Mouse (Mus musculus): ENCODE measurements around the gene Rbm47. TPM values are rescaled to one million over a fixed set of nuclear protein-coding genes. Genes with fewer than 3 reads are reported as not detected.

Rbm47 gene
- polyA plus RNA-seq, 1 experiment, result 12.7 TPM

DNA sequence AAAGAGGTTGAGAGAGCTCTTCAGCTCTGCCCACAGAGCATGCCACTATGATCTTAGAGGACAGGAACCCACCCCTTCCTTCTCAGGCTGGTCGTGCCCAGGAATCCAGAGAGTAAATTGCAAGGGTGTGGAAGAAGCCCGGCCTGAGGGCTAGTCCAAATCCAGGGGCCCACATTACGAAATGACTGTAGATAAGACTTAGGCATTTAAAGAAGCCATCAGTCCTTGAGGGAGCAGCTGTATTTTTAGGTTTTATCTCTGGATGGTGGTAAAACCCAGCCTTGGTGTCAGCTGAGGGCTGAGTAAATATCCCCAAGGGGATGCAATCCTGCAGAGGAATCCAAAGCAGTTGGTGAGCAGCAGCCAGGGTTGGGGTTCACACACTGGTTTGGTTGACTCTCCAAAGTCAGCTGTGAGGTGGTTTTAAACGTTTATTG, 6.7 kb downstream of the Rbm47 start:
- H3K27me3 ChIP-seq (ENCODE audit: control insufficient read depth, insufficient read depth, low read length), result no peaks in the 10 kb centered on the region
- no peaks in the 10 kb centered on the region for H3K4me1 ChIP-seq (replicated peaks; ENCODE audit: control insufficient read depth, insufficient read depth, low read length)
- no peak overlapping the region for H3K4me3 ChIP-seq (ENCODE audit: control insufficient read depth, insufficient read depth, low read length)
- no peak for DNase-seq
- 80% methylated on average over 4 of the region's 4 CpGs for WGBS
- H3K36me3 ChIP-seq (ENCODE audit: control insufficient read depth, insufficient read depth, low read length), result no peaks in the 10 kb centered on the region
- H3K27ac ChIP-seq (ENCODE audit: control insufficient read depth, insufficient read depth, low read length), result no peak overlapping the region
- TF ChIP-seq POLR2A (IDR thresholded peaks at IDR 0.05; ENCODE audit: control insufficient read depth, extremely low read depth, insufficient read depth, low read length, poor library complexity), result no peak
- no peak for TF ChIP-seq CTCF (IDR thresholded peaks at IDR 0.05; ENCODE audit: borderline replicate concordance, control insufficient read depth, extremely low read depth, insufficient read depth, low read length, poor library complexity)

DNA sequence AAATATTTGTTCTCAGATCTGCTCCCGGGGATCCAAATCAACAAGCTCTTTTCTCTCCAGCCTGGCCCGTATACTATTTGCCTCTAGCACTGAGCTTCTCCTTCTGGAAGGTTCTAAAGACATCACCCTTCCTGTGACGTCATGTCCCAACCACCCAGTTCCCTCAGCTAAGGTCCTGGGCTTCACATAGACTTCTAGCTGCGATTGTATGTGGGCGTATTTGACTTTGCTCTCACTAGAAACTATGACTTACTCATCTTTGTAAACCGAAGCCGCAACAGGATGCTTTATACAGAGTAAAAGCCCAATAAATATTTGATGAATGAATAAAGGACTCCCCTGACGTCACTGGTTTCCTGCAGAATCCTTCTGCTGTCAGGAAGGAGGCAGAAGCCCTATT, 7.2 kb downstream of the Rbm47 start:
- Histone ChIP-seq H3K27ac (ENCODE audit: control insufficient read depth, insufficient read depth, low read length) (no peak overlapping the region), H3K27me3 (ENCODE audit: control insufficient read depth, insufficient read depth, low read length) (no peaks in the 10 kb centered on the region), H3K36me3 (ENCODE audit: control insufficient read depth, insufficient read depth, low read length) (no peaks in the 10 kb centered on the region), H3K4me3 (ENCODE audit: control insufficient read depth, insufficient read depth, low read length) (no peak overlapping the region), H3K4me1 (replicated peaks; ENCODE audit: control insufficient read depth, insufficient read depth, low read length) (no peaks in the 10 kb centered on the region)
- TF ChIP-seq CTCF (IDR thresholded peaks at IDR 0.05; ENCODE audit: borderline replicate concordance, control insufficient read depth, extremely low read depth, insufficient read depth, low read length, poor library complexity), result no peak
- TF ChIP-seq POLR2A (IDR thresholded peaks at IDR 0.05; ENCODE audit: control insufficient read depth, extremely low read depth, insufficient read depth, low read length, poor library complexity), result no peak
- no peak for DNase-seq
- 91% methylated on average over 8 of the region's 8 CpGs for WGBS

DNA sequence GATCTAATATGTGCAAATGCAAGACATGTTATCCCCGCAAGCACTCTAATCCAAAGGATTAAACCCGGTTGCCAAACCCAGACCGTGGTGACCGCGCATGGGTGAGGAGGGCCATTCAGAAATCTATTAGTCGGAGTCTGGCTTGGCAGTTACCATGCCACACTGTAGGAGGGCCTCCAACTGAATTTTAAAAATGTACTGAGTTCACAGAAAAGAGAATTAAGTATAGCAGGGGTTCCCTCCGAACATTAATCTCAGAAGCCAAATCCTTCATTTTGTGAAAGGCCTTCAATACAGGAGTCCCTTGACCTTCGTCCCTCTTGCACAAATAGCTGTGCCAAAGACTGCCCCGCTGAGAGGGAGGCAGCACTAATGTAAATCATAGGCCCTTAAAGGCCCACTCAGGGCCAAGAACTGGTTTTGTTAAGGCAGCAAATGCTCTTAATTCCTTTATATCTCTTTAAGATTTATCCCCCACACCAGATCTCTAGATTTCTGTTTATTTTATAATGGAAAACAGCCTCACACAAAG, 16.4 kb downstream of the Rbm47 start:
- Histone ChIP-seq H3K36me3 (ENCODE audit: control insufficient read depth, insufficient read depth, low read length) (no peaks in the 10 kb centered on the region), H3K4me3 (ENCODE audit: control insufficient read depth, insufficient read depth, low read length) (no peak overlapping the region), H3K27ac (ENCODE audit: control insufficient read depth, insufficient read depth, low read length) (no peak overlapping the region), H3K27me3 (ENCODE audit: control insufficient read depth, insufficient read depth, low read length) (peaks cover 2% of the 10 kb centered on the region), H3K4me1 (replicated peaks; ENCODE audit: control insufficient read depth, insufficient read depth, low read length) (peaks cover 15% of the 10 kb centered on the region)
- no peak for DNase-seq
- 95% methylated on average over 9 of the region's 9 CpGs for WGBS
- no peak for TF ChIP-seq CTCF (IDR thresholded peaks at IDR 0.05; ENCODE audit: borderline replicate concordance, control insufficient read depth, extremely low read depth, insufficient read depth, low read length, poor library complexity)
- TF ChIP-seq POLR2A (IDR thresholded peaks at IDR 0.05; ENCODE audit: control insufficient read depth, extremely low read depth, insufficient read depth, low read length, poor library complexity), result no peak

DNA sequence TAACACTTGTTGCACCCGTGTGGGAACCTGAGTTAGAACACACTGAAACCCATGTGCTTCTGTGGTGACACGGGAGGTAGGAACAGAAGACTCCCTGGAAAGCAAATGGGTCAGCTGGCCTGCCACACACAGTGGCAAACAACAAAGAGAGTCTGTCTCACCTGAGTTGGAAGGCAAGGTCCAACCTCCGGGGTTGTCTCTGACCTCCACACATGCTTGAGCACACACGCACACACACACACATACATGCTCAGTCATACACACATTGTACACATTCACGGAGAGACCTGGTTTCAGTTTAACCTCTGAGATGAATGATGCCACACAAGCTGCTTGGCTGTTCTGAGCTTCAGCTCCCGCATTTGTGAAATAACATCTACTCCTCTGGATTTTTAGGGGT, 18.3 kb downstream of the Rbm47 start:
- no peak overlapping the region for H3K27ac ChIP-seq (ENCODE audit: control insufficient read depth, insufficient read depth, low read length)
- peaks cover 12% of the 10 kb centered on the region for H3K27me3 ChIP-seq (ENCODE audit: control insufficient read depth, insufficient read depth, low read length)
- TF ChIP-seq CTCF (IDR thresholded peaks at IDR 0.05; ENCODE audit: borderline replicate concordance, control insufficient read depth, extremely low read depth, insufficient read depth, low read length, poor library complexity) (no peak), POLR2A (IDR thresholded peaks at IDR 0.05; ENCODE audit: control insufficient read depth, extremely low read depth, insufficient read depth, low read length, poor library complexity) (no peak)
- 72% methylated on average over 6 of the region's 6 CpGs for WGBS
- peaks cover 25% of the 10 kb centered on the region for H3K4me1 ChIP-seq (replicated peaks; ENCODE audit: control insufficient read depth, insufficient read depth, low read length)
- DNase-seq, result no peak
- no peak overlapping the region for H3K4me3 ChIP-seq (ENCODE audit: control insufficient read depth, insufficient read depth, low read length)
- no peaks in the 10 kb centered on the region for H3K36me3 ChIP-seq (ENCODE audit: control insufficient read depth, insufficient read depth, low read length)

DNA sequence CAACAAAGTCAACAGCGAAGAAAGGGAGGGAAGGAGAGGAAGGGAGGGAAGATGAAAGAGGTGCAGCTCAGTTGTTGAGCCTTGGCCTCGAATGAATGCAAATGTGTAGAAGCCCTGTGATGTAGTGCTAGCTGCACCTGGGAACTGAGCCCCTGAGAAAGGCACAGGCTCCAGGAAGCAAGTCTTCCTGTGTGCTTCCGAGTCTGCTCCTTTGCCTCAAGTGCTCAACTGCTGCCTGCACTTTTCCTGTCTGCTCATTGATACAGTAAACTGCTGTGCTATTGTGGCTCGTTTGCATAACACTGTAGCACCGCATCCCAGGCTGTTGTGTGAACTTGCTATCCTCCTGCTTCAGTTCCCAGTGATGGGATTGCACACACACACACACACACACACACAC, 19.4 kb downstream of the Rbm47 start:
- 0% methylated on average over 5 of the region's 5 CpGs for WGBS

DNA sequence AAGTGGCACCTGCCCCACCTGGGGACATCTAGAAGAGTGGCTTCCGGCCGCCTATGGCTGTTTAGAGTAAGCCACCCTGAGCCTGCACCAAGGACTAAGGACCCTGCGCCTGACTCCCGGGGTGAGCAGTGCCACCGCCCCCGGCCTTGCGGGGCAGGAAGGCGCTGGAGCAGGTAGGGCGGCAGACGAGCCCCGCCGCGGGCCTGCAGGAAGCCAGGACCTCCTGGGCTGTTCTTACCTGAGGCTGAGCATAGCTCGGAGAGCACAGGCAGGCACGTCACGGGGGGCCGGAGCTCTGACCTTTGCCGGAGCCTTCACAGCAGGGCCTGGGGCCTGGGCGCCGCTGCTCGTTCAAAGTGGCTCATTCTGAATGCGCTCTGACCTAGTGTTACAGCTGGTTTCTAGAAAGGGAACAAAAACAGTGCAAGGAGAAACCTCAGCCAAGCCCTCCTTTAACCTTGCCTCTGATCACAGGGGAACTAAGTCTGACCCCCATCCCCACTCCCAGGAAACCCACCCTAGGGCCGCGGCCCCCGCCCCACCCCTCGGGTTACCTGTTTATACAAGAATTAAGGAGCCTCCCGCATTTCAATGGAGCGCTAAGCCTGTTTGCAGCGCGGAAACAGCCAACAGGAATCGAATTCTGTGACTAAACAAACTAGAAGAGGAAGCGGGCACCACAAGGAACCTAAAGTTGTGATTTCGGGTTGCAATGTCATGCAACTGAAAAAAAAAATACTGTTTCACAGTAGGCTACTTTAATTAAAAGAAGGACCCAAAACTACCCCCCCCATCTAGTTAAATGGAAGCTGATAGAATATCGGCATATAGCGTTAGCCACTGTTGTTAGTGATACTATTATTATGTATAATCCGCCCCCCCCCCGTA, 21.4 kb downstream of the Rbm47 start:
- Histone ChIP-seq H3K4me1 (replicated peaks; ENCODE audit: control insufficient read depth, insufficient read depth, low read length) (peaks cover 25% of the 10 kb centered on the region), H3K36me3 (ENCODE audit: control insufficient read depth, insufficient read depth, low read length) (no peaks in the 10 kb centered on the region), H3K27ac (ENCODE audit: control insufficient read depth, insufficient read depth, low read length) (peak overlapping the region; percentile 12; the same call in 1 of the 2 replicates), H3K27me3 (ENCODE audit: control insufficient read depth, insufficient read depth, low read length) (peaks cover 12% of the 10 kb centered on the region), H3K4me3 (ENCODE audit: control insufficient read depth, insufficient read depth, low read length) (peak overlapping the region; percentile 33)
- DNase-seq, result peak; percentile 54
- TF ChIP-seq CTCF (IDR thresholded peaks at IDR 0.05; ENCODE audit: borderline replicate concordance, control insufficient read depth, extremely low read depth, insufficient read depth, low read length, poor library complexity) (no peak), POLR2A (IDR thresholded peaks at IDR 0.05; ENCODE audit: control insufficient read depth, extremely low read depth, insufficient read depth, low read length, poor library complexity) (no peak)
- 4% methylated on average over 37 of the region's 37 CpGs for WGBS

More for the DNA sequence above, 19.4 kb downstream of the Rbm47 start:
- H3K4me3 ChIP-seq (ENCODE audit: control insufficient read depth, insufficient read depth, low read length), result no peak overlapping the region
- TF ChIP-seq POLR2A (IDR thresholded peaks at IDR 0.05; ENCODE audit: control insufficient read depth, extremely low read depth, insufficient read depth, low read length, poor library complexity), result no peak
- TF ChIP-seq CTCF (IDR thresholded peaks at IDR 0.05; ENCODE audit: borderline replicate concordance, control insufficient read depth, extremely low read depth, insufficient read depth, low read length, poor library complexity), result no peak
- DNase-seq, result peak; percentile 51
- peaks cover 25% of the 10 kb centered on the region for H3K4me1 ChIP-seq (replicated peaks; ENCODE audit: control insufficient read depth, insufficient read depth, low read length)
- H3K27me3 ChIP-seq (ENCODE audit: control insufficient read depth, insufficient read depth, low read length), result peaks cover 12% of the 10 kb centered on the region
- no peaks in the 10 kb centered on the region for H3K36me3 ChIP-seq (ENCODE audit: control insufficient read depth, insufficient read depth, low read length)
- no peak overlapping the region for H3K27ac ChIP-seq (ENCODE audit: control insufficient read depth, insufficient read depth, low read length)

All from thymus, adult 2 months (tissue).